Mouse (Mus musculus) erythroblast, embryonic 14.5 days (primary cell): ENCODE data around the gene Lrfn3.

Experiments used
- GATA1 ChIP-seq: IDR thresholded peaks from 2 replicates; pipeline ENCODE4 v1.6.1; 2012; ENCODE audit warnings: low read length, inconsistent platforms, mixed read lengths
- TAL1 ChIP-seq: IDR thresholded peaks from 3 replicates; pipeline ENCODE4 v1.6.1; 2012; ENCODE audit warnings: low read length, inconsistent platforms, mixed read lengths

DNA sequence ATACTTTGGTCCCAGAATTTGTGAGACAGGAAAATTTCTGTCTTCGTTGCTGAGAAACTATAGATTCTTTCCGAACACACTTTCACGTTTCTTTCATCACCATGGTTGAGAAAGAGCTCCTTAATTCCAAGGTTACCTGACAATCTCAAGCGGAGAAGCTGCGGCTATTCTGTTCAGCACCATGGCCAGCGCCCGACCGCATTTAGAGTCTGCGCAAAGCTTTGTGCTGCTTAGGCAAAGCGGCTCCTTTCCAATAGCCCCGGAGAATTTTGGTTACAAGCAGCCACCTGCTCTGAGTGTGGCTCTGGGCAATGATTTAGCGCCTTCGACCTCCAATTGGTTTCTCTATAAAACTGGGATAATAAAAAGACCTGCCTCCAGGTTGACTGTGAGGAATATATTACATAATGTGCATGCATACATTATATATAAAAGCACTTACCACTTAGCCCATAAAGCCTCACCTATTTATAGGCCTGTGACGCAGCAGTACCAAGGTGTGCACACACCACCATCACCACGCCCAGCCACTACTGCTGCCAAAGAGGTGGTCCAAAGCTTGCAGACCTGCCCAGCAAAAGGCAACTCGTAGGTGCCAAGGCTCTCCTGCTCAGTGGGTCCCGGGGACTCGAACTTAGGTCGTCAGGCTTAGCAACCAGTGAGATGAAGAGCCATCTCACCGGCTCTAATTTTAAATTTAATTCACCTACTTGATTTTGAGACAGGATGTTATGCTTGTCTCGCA is 15.8 kb downstream of the Lrfn3 start:
- no peak for TF ChIP-seq TAL1
- TF ChIP-seq GATA1: no peak
